Mouse (Mus musculus): ENCODE data around the gene 4930548H24Rik. TPM values are rescaled to one million over a fixed set of nuclear protein-coding genes. Genes with fewer than 3 reads are reported as not detected.

4930548H24Rik gene
- not detected in 2 replicates for polyA plus RNA-seq (2012)

GRCm38 (mm10) chr5:31485440-31485839, at the start of gene 4930548H24Rik:
Gene 4930548H24Rik (plus strand): TSS chr5:31485740.

DNA sequence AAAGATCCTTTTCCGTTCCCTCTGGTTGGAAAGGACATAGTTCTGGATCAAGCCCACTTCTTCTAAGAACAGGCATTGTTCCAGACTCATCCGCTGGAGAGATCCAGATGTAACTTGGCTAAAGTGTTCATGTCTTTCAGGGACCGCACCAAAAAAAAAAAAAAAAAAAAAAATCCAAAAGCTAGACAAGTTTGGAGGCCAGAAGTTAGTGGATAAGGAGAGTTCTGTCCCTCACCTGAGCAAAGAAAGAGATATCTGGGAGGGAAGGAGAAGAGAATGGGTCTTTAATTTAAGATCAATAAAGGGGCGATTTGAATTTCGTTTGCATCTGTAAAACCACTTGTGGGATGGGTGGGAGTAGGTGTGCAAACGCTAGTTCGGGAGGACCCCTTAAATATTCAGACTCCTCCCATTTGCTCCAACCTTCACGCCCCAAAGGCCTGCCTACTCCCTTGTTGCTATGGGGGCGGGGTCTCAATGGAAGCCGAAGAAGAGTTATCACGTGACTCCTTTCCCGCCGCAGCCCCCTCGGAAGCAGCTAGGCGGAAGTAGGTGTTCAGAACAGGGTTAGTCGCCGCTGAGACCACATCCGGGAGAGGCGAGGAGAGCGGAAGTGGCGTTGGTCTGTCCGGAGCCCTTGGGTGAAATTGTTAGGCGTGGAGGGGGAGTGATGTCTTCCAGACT, 33.5 kb upstream of the 4930548H24Rik start, which contains the start of gene Zfp512:
TSS of gene Zfp512 (plus strand) at position 554 of the 684 bp plus-strand sequence.

GRCm38 (mm10) chr5:31494513-31495297, 9.2 kb downstream of the 4930548H24Rik start, which contains the start of gene Gpn1:
Gene Gpn1 (plus strand): TSS chr5:31494741.

GRCm38 (mm10) chr5:31526354-31527116, 41.0 kb downstream of the 4930548H24Rik start, which contains the start of gene Slc4a1ap:
Gene Slc4a1ap (plus strand): TSS chr5:31526995.

DNA sequence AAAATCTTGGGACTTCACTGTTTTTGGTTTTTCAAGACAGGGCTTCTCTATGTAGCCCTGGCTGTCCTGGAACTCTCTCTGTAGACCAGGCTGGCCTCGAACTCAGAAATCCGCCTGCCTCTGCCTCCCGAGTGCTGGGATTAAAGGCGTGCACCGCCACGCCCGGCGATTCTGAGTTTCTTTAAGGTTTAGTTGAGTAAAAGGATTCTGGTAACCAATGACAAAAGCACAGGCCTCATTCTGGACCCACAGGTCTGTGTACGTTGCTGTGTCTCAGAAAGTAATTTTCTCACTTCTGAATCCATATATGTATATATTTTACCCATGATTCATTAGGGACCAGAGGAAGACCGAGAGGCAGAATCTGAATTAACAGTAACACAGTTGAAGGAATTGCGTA, 42.2 kb downstream of the 4930548H24Rik start, which contains the start of gene Supt7l:
TSS of gene Supt7l (minus strand) at position 101 of the 400 bp plus-strand sequence.

Other genes with a start within 250 kb of the 4930548H24Rik start
- gene Nrbp1, start 244.9 kb upstream of the 4930548H24Rik start, polyA plus RNA-seq (2012): 44.7 and 59.7 TPM in 2 replicates
- gene Gm9970, start 244.5 kb upstream of the 4930548H24Rik start, polyA plus RNA-seq (2012): 0.55 and 0.85 TPM in 2 replicates
- 3.9 and 6.5 TPM in 2 replicates for gene Krtcap3, start 234.0 kb upstream of the 4930548H24Rik start, polyA plus RNA-seq (2012)
- 26.2 and 30.1 TPM in 2 replicates for gene Ift172, start 194.6 kb upstream of the 4930548H24Rik start, polyA plus RNA-seq (2012)
- 0.26 and 0.30 TPM in 2 replicates for gene Fndc4, start 189.7 kb upstream of the 4930548H24Rik start, polyA plus RNA-seq (2012)
- 0.02 TPM in 1 of 2 replicates, not detected in the other for gene Gckr, start 188.3 kb upstream of the 4930548H24Rik start, polyA plus RNA-seq (2012)
- gene Zfp512, start 33.3 kb upstream of the 4930548H24Rik start, polyA plus RNA-seq (2012): 5.2 and 7.6 TPM in 2 replicates
- gene Gpn1, start 9.0 kb downstream of the 4930548H24Rik start, polyA plus RNA-seq (2012): 25.6 and 28.8 TPM in 2 replicates
- gene Slc4a1ap, start 41.3 kb downstream of the 4930548H24Rik start, polyA plus RNA-seq (2012): 13.3 and 14.2 TPM in 2 replicates
- 8.7 and 8.8 TPM in 2 replicates for gene Supt7l, start 42.1 kb downstream of the 4930548H24Rik start, polyA plus RNA-seq (2012)
- 6.9 and 12.8 TPM in 2 replicates for gene Mrpl33, start 111.2 kb downstream of the 4930548H24Rik start, polyA plus RNA-seq (2012)
- gene Rbks, start 211.9 kb downstream of the 4930548H24Rik start, polyA plus RNA-seq (2012): 11.0 and 14.9 TPM in 2 replicates
- 48.2 and 52.8 TPM in 2 replicates for gene Babam2, start 211.9 kb downstream of the 4930548H24Rik start, polyA plus RNA-seq (2012)

Data from megakaryocyte-erythroid progenitor cell, adult 5 weeks (primary cell).